ENCODE assay signal across 14 mouse cellular contexts in the genomic region with DNA sequence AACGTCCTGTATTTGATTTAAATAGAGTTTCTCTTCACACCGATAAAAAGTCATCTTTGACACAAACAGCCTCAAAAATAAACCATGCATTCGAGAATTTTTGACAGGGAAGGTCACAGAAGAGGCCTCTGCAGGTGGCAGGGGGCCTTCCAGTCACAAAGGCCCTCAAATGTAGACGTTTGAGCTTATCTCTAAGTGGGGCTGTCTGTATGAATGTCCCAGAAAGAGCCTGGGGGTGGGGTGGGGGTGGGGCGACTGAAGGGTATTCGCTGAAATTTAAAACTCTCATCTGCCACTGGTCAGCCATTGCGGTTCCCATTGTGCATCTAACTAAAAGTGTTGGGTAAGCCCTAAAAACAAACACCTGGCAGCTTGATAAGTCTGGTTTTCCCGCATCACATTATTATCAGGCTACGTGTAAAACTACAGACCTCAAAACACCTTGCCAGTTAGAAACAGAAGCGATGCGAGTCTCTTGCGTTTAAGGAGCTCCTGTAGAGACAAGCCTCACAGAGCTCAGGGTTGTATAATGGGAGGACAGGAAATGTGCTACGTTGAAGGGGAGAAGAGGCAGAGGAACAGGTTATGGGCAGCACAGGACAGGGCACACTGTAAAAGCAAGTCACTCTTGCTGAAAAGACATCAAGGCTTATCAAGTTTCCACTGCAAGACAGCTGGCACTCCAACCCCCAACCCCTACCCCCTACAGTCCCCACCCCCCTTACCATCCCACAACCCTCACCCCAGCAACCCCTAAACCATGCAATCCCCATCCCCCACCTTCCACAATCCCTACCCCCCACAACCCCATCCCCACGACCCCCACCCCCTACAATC. TPM values are rescaled to one million over a fixed set of nuclear protein-coding genes. Genes with fewer than 3 reads are reported as not detected.
DNase-seq lines count a peak whose midpoint lies in the region; ATAC-seq and TF ChIP-seq lines count a peak whose summit lies in the region.
"Had no signal": no experiment of that assay in that cellular context is flagged by ENCODE, and none has a peak within 500 bp of the region (broad histone marks: within the 10 kb centered on the region; RNA-seq: fewer than 3 reads in every experiment).

No protein-coding gene starts in this region.

- no peak overlapping the region for H3K27ac ChIP-seq in heart, embryonic 12.5 days (ENCODE audit: poor library complexity, severe bottlenecking)
- H3K27ac ChIP-seq in lung, embryonic 14.5 days (ENCODE audit: low read depth) = no peak overlapping the region
- no peak overlapping the region for H3K27ac ChIP-seq in forebrain, embryonic 13.5 days
- no peak overlapping the region for H3K27ac ChIP-seq in midbrain, embryonic 13.5 days
- H3K27ac ChIP-seq: embryonic facial prominence, embryonic 12.5 days; left cerebral cortex, adult 2 months; limb, embryonic 13.5 days; stomach, embryonic 15.5 days had no signal

- intact Hi-C loops in heart, postnatal 25 days (cut with DNase I) = no loop called here

- no peak overlapping the region for H3K9ac ChIP-seq in heart, embryonic 12.5 days
- no peak overlapping the region for H3K9ac ChIP-seq in lung, embryonic 14.5 days
- H3K9ac ChIP-seq in forebrain, embryonic 13.5 days = no peak overlapping the region
- H3K9ac ChIP-seq in midbrain, embryonic 13.5 days (replicated peaks) = no peak overlapping the region
- H3K9ac ChIP-seq: embryonic facial prominence, embryonic 12.5 days; limb, embryonic 13.5 days; stomach, embryonic 15.5 days had no signal

- no peak for DNase-seq in heart, postnatal 25 days (ENCODE audit: low spot score)
- DNase-seq in lung, embryonic 14.5 days = peak; percentile 9
- DNase-seq in lung, postnatal 10 days = no peak
- no peak for DNase-seq in left cerebral cortex, adult 18-20 months (ENCODE audit: low spot score in 2 of 2)
- DNase-seq: cerebellum, adult 9-10 months; lung, postnatal 36 days; thymus, postnatal 4 days had no signal

- H3K4me2 ChIP-seq in heart, embryonic 12.5 days = peak overlapping the region; percentile 24
- peak overlapping the region; percentile 8; the same call in 1 of the 2 replicates for H3K4me2 ChIP-seq in lung, embryonic 14.5 days
- no peak overlapping the region for H3K4me2 ChIP-seq in forebrain, embryonic 13.5 days
- no peak overlapping the region for H3K4me2 ChIP-seq in midbrain, embryonic 13.5 days (replicated peaks)
- H3K4me2 ChIP-seq: embryonic facial prominence, embryonic 12.5 days; limb, embryonic 13.5 days; stomach, embryonic 15.5 days had no signal

- H3K36me3 ChIP-seq in heart, embryonic 12.5 days = no peaks in the 10 kb centered on the region
- no peaks in the 10 kb centered on the region for H3K36me3 ChIP-seq in lung, embryonic 14.5 days (ENCODE audit: insufficient read depth)
- no peaks in the 10 kb centered on the region for H3K36me3 ChIP-seq in forebrain, embryonic 13.5 days (ENCODE audit: poor library complexity, severe bottlenecking)
- H3K36me3 ChIP-seq in midbrain, embryonic 13.5 days = peaks cover 5% of the 10 kb centered on the region; the same call in 1 of the 2 replicates
- H3K36me3 ChIP-seq: embryonic facial prominence, embryonic 12.5 days; limb, embryonic 13.5 days; stomach, embryonic 15.5 days had no signal

- TF ChIP-seq CTCF in lung, embryonic 14.5 days (IDR thresholded peaks at IDR 0.05; ENCODE audit: low read depth) = no peak

- no peak overlapping the region for H3K4me3 ChIP-seq in heart, embryonic 12.5 days
- no peak overlapping the region for H3K4me3 ChIP-seq in lung, embryonic 14.5 days (ENCODE audit: low read depth, low read length)
- H3K4me3 ChIP-seq in forebrain, embryonic 13.5 days = no peak overlapping the region
- no peak overlapping the region for H3K4me3 ChIP-seq in midbrain, embryonic 13.5 days (replicated peaks)
- H3K4me3 ChIP-seq: embryonic facial prominence, embryonic 12.5 days; left cerebral cortex, adult 2 months; limb, embryonic 13.5 days; stomach, embryonic 15.5 days had no signal

- WGBS in heart, embryonic 12.5 days = 8% methylated on average over 14 of the region's 14 CpGs
- 5% methylated on average over 14 of the region's 14 CpGs for WGBS in lung, embryonic 14.5 days
- 11% methylated on average over 14 of the region's 14 CpGs for WGBS in forebrain, embryonic 13.5 days
- 9% methylated on average over 14 of the region's 14 CpGs for WGBS in midbrain, embryonic 13.5 days

- 0 out of 2 replicates have a peak, but pooled peaks have one; percentile 22 for ATAC-seq in heart, embryonic 12.5 days (ENCODE audit: insufficient number of reproducible peaks, low FRiP score)
- peak; percentile 62 for ATAC-seq in lung, embryonic 14.5 days (ENCODE audit: insufficient read depth)
- 0 out of 2 replicates have a peak, but pooled peaks have one; percentile 13 for ATAC-seq in forebrain, embryonic 13.5 days
- peak; percentile 68 for ATAC-seq in midbrain, embryonic 13.5 days

- no peaks in the 10 kb centered on the region for H3K9me3 ChIP-seq in heart, embryonic 12.5 days (replicated peaks)
- H3K9me3 ChIP-seq in lung, embryonic 14.5 days (ENCODE audit: low read depth, low read length) = no peaks in the 10 kb centered on the region
- no peaks in the 10 kb centered on the region for H3K9me3 ChIP-seq in forebrain, embryonic 13.5 days (replicated peaks)
- H3K9me3 ChIP-seq in midbrain, embryonic 13.5 days = no peaks in the 10 kb centered on the region
- H3K9me3 ChIP-seq: embryonic facial prominence, embryonic 12.5 days; limb, embryonic 13.5 days; stomach, embryonic 15.5 days had no signal

- peaks cover 23% of the 10 kb centered on the region for H3K4me1 ChIP-seq in heart, embryonic 12.5 days (replicated peaks)
- H3K4me1 ChIP-seq in lung, embryonic 14.5 days (ENCODE audit: insufficient read depth) = no peaks in the 10 kb centered on the region
- peaks cover 13% of the 10 kb centered on the region for H3K4me1 ChIP-seq in forebrain, embryonic 13.5 days
- H3K4me1 ChIP-seq in midbrain, embryonic 13.5 days (replicated peaks) = peaks cover 17% of the 10 kb centered on the region
- H3K4me1 ChIP-seq: stomach, embryonic 15.5 days had no signal

- 0 out of 2 replicates have a peak, but pooled peaks cover 5% of the 10 kb centered on the region for H3K27me3 ChIP-seq in heart, embryonic 12.5 days (replicated peaks)
- H3K27me3 ChIP-seq in lung, embryonic 14.5 days (ENCODE audit: insufficient read depth, low read length) = no peaks in the 10 kb centered on the region
- H3K27me3 ChIP-seq in forebrain, embryonic 13.5 days = no peaks in the 10 kb centered on the region
- no peaks in the 10 kb centered on the region for H3K27me3 ChIP-seq in midbrain, embryonic 13.5 days
- H3K27me3 ChIP-seq: embryonic facial prominence, embryonic 12.5 days; limb, embryonic 13.5 days; stomach, embryonic 15.5 days had no signal

RNA-seq across cellular contexts. Expression of a gene that starts 55.0 kb away (rescaled TPM):
- 0.74 and 0.78 TPM in 2 replicates for polyA plus RNA-seq in heart, embryonic 12.5 days (2016; fragmentation: Nextera tagmentation; extraction: Ambion mirVana)
- total RNA-seq in heart, postnatal 25 days (2021) = 1 to 10 TPM; 1.1 to 1.4 TPM
- 1.1 and 1.5 TPM in 2 replicates for polyA plus RNA-seq in lung, embryonic 14.5 days (2014; fragmentation: Nextera tagmentation; extraction: Ambion mirVana)
- polyA plus RNA-seq in forebrain, embryonic 13.5 days (2015; fragmentation: Nextera tagmentation; extraction: Ambion mirVana) = 0.75 and 1.1 TPM in 2 replicates
- 2.2 and 3.7 TPM in 2 replicates for polyA plus RNA-seq in midbrain, embryonic 13.5 days (2015; fragmentation: Nextera tagmentation; extraction: Ambion mirVana)
- total RNA-seq in left cerebral cortex, adult 18-20 months (2021) = under 1 TPM; 0.02 to 0.12 TPM

Comparison
In these comparisons a context has a peak if more than half of its experiments do, and no peak if none do; other contexts are left out.
1. ATAC-seq: peak in every context shown above with its lines; median percentile 68 in midbrain, embryonic 13.5 days; 62 in lung, embryonic 14.5 days; 22 in heart, embryonic 12.5 days; 13 in forebrain, embryonic 13.5 days.
2. H3K4me2 ChIP-seq: peak in heart, embryonic 12.5 days (single experiment) and lung, embryonic 14.5 days (single experiment); none in forebrain, embryonic 13.5 days (single experiment) and midbrain, embryonic 13.5 days (single experiment).